Mouse (Mus musculus) intestine, embryonic 16.5 days (tissue): ENCODE data around the gene Arhgap15. TPM values are rescaled to one million over a fixed set of nuclear protein-coding genes. Genes with fewer than 3 reads are reported as not detected.

ENCODE experiments used
- ATAC-seq: fragments of 200-750 bp; cut with Nextera tagmentation; 2 replicates; pipeline ENCODE4 v1.8.0; 2017; ENCODE audit warnings: moderate TSS enrichment, moderate library complexity
- H3K27ac ChIP-seq: fragments of 300-500 bp; sonication (generic); 2 replicates; pipeline ENCODE4 v1.5.1; 2014; ENCODE audit warnings: mild to moderate bottlenecking, low read length
- H3K27me3 ChIP-seq: fragments of 300-500 bp; sonication (generic); replicated peaks from 2 replicates; pipeline ENCODE4 v1.6.1; 2014; ENCODE audit warnings: low read length, control low read depth, mixed read lengths; ENCODE audit not compliant: control insufficient read depth, insufficient read depth
- H3K36me3 ChIP-seq: fragments of 300-500 bp; sonication (generic); 2 replicates; pipeline ENCODE4 v1.6.1; 2014; ENCODE audit warnings: low read length, control low read depth; ENCODE audit not compliant: control insufficient read depth, insufficient read depth
- H3K4me1 ChIP-seq: fragments of 300-500 bp; sonication (generic); 2 replicates; pipeline ENCODE4 v1.6.1; 2014; ENCODE audit warnings: low read length, control low read depth, mixed read lengths; ENCODE audit not compliant: control insufficient read depth, insufficient read depth
- H3K4me2 ChIP-seq: fragments of 300-500 bp; sonication (generic); 2 replicates; pipeline ENCODE4 v1.6.1; 2014; ENCODE audit warnings: low read depth, low read length, control low read depth
- H3K4me3 ChIP-seq: fragments of 300-500 bp; sonication (generic); 2 replicates; pipeline ENCODE4 v1.5.1; 2014; ENCODE audit warnings: mild to moderate bottlenecking, low read length
- H3K9ac ChIP-seq: fragments of 300-500 bp; sonication (generic); 2 replicates; pipeline ENCODE4 v1.6.1; 2014; ENCODE audit warnings: low read depth, low read length
- H3K9me3 ChIP-seq: fragments of 300-500 bp; sonication (generic); 2 replicates; pipeline ENCODE4 v1.6.1; 2016; ENCODE audit warnings: low read length, control low read depth; ENCODE audit not compliant: control insufficient read depth
- WGBS: fragments of 180-500 bp; shearing (Covaris S2); extraction: QIAGEN DNeasy Blood & Tissue Kit; methylation state at CpG from one replicate; pipeline ENCODE4 v1.1.7; 2014; 5-methylcytosine and 5-hydroxymethylcytosine counted together
- polyA plus RNA-seq: library from polyadenylated mRNA; unstranded; fragments of >200 nt; fragmentation: Nextera tagmentation; extraction: Ambion mirVana; gene quantifications from 2 replicates; pipeline ENCODE4 v1.2.1, GENCODE M21; 2015

Gene Arhgap15
- polyA plus RNA-seq, 1 experiment from 2014 or later = 1.2 TPM

GRCm38 (mm10) chr2:44129533-44129932 lies 380.9 kb downstream of the Arhgap15 start:
- Histone ChIP-seq H3K4me3 (no peak overlapping the region), H3K4me1 (no peaks in the 10 kb centered on the region), H3K4me2 (no peak overlapping the region), H3K9me3 (no peaks in the 10 kb centered on the region), H3K9ac (no peak overlapping the region), H3K27me3 (no peaks in the 10 kb centered on the region), H3K36me3 (no peaks in the 10 kb centered on the region), H3K27ac (no peak overlapping the region)
- 76% methylated on average over 3 of the region's 3 CpGs for WGBS
- ATAC-seq = no peak

DNA sequence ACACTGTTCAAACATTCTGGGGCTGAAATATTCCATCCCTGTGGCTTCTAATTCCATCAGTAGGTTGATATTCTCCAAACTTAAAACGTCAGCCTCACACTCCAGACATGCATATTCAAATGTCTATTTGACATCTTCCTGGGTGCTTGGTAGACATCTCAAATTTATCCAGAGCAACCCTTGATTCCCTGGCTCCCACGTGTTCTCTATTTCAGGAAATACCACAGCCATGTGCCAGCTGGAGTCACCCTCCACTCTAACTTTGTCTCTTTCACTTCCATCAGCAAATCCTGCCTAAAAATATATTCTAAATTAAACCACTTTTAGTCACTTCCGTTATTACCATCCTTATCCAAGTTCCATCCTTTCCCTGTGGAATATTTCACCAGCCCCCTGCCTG lies 382.6 kb downstream of the Arhgap15 start:
- WGBS = 59% methylated on average over 3 of the region's 3 CpGs

GRCm38 (mm10) chr2:44134796-44135195 lies 386.2 kb downstream of the Arhgap15 start:
- no peak overlapping the region for H3K27ac ChIP-seq
- no peak overlapping the region for H3K4me3 ChIP-seq
- no peak for ATAC-seq
- 43% methylated on average over 3 of the region's 3 CpGs for WGBS
- no peak overlapping the region for H3K9ac ChIP-seq
- no peak overlapping the region for H3K4me2 ChIP-seq
- no peaks in the 10 kb centered on the region for H3K36me3 ChIP-seq
- no peaks in the 10 kb centered on the region for H3K4me1 ChIP-seq
- H3K27me3 ChIP-seq = no peaks in the 10 kb centered on the region
- H3K9me3 ChIP-seq = no peaks in the 10 kb centered on the region

More for the DNA sequence above, 382.6 kb downstream of the Arhgap15 start:
- Histone ChIP-seq H3K4me2 (no peak overlapping the region), H3K36me3 (no peaks in the 10 kb centered on the region), H3K9me3 (no peaks in the 10 kb centered on the region), H3K4me1 (no peaks in the 10 kb centered on the region), H3K9ac (no peak overlapping the region), H3K27me3 (no peaks in the 10 kb centered on the region), H3K27ac (no peak overlapping the region), H3K4me3 (no peak overlapping the region)
- no peak for ATAC-seq

- no peak for ATAC-seq
- H3K4me2 ChIP-seq = no peak overlapping the region
- WGBS = 56% methylated on average over 4 of the region's 4 CpGs
- H3K4me3 ChIP-seq = no peak overlapping the region
- no peak overlapping the region for H3K9ac ChIP-seq
- no peaks in the 10 kb centered on the region for H3K9me3 ChIP-seq
- H3K27me3 ChIP-seq = no peaks in the 10 kb centered on the region
- H3K36me3 ChIP-seq = no peaks in the 10 kb centered on the region
- H3K4me1 ChIP-seq = no peaks in the 10 kb centered on the region
- H3K27ac ChIP-seq = no peak overlapping the region
These were observed 391.8 kb downstream of the Arhgap15 start for GRCm38 (mm10) chr2:44140455-44140854.

DNA sequence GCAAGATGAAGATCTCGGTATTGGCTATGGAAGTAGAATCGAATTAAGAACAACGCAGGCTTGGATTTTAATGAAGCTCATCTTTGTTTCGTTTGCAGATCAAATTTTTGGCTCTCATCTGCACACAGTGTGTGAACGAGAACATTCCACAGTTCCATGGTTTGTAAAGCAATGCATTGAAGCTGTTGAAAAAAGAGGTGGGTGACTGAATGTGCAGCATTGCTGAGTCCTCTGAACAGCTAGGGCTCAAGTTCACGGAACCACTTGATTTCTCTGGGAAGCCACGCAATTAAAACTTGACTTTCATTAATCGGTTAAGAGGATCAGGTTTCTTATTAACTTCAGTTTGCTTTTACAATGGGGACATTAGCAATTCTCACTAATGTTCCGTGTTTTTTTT lies 393.5 kb downstream of the Arhgap15 start:
- Histone ChIP-seq H3K27ac (no peak overlapping the region), H3K9ac (no peak overlapping the region), H3K36me3 (no peaks in the 10 kb centered on the region), H3K27me3 (no peaks in the 10 kb centered on the region), H3K4me2 (no peak overlapping the region), H3K9me3 (no peaks in the 10 kb centered on the region), H3K4me1 (no peaks in the 10 kb centered on the region), H3K4me3 (no peak overlapping the region)
- no peak for ATAC-seq
- 88% methylated on average over 9 of the region's 9 CpGs for WGBS

- H3K36me3 ChIP-seq = no peaks in the 10 kb centered on the region
These were observed 394.0 kb downstream of the Arhgap15 start for GRCm38 (mm10) chr2:44142611-44143010.

DNA sequence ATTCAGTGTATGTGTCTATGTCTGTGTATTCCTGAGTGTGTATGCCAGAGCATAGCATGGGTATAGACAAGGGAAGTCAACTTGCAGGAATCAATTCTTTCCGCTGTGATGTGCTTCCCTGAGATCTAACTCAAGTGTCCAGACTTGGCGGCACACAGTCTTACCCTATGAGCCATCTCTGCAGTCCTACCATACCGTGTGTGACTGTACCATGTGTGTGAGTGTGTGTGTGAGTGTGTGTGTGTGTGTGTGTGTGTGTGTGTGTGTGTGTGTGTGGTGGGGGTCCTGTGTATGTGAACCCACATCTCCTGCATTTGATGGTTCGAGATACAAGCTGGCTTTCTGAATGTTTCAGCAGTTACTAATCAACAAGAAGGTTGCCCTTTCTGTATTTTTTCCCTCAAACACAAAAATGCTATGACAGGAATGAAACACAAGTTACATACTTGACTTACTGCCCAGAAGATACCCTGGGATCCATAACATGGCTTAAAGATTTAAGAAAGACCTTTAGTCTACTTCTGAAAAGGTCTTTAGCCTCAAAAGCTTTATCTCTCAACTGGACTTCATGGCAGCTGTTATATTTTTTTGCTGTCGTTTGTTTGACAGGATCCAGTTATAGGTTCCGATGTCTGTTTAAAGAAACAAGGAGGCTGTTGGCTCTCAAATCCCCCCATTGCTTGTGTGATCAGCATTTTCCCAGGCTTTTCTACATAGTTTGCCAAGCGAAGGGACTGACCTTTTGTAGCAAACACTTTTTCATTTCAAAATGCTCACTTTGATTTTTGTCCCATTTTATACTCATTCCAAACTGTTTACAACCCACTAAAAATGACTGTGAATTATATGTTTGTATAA lies 397.7 kb downstream of the Arhgap15 start:
- Histone ChIP-seq H3K27ac (peak overlapping the region; percentile 63), H3K27me3 (no peaks in the 10 kb centered on the region)
- peak; percentile 46; the same call in 1 of the 2 replicates for ATAC-seq

More at GRCm38 (mm10) chr2:44142611-44143010, 394.0 kb downstream of the Arhgap15 start:
- no peaks in the 10 kb centered on the region for H3K9me3 ChIP-seq
- ATAC-seq = no peak
- 88% methylated on average over 5 of the region's 5 CpGs for WGBS
- no peak overlapping the region for H3K27ac ChIP-seq
- no peaks in the 10 kb centered on the region for H3K4me1 ChIP-seq
- no peak overlapping the region for H3K9ac ChIP-seq
- H3K4me3 ChIP-seq = no peak overlapping the region
- H3K27me3 ChIP-seq = no peaks in the 10 kb centered on the region
- H3K4me2 ChIP-seq = no peak overlapping the region

DNA sequence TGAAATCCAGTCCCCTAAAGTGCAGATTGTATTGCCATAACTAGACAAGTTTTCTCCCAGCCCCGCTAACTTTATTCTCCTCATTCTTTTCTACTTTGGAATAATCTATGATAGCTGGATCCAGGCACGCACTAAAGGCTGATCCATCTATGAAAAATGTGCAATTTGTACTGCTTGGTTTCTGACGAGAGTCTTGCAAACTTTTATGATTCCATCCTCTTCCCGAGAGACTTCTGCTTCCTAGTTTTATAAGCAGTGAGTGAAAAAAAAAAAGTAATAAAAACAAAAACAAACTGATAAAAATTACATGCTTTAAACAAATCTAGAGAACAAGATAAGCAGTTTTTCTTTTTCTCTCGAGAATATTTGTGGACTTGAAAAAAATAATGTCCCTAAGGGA lies 398.9 kb downstream of the Arhgap15 start:
- no peak for ATAC-seq

More for the DNA sequence above, 397.7 kb downstream of the Arhgap15 start:
- Histone ChIP-seq H3K9me3 (no peaks in the 10 kb centered on the region), H3K4me2 (no peak overlapping the region), H3K4me3 (no peak overlapping the region), H3K36me3 (no peaks in the 10 kb centered on the region), H3K9ac (no peak overlapping the region), H3K4me1 (no peaks in the 10 kb centered on the region)
- 56% methylated on average over 7 of the region's 7 CpGs for WGBS

DNA sequence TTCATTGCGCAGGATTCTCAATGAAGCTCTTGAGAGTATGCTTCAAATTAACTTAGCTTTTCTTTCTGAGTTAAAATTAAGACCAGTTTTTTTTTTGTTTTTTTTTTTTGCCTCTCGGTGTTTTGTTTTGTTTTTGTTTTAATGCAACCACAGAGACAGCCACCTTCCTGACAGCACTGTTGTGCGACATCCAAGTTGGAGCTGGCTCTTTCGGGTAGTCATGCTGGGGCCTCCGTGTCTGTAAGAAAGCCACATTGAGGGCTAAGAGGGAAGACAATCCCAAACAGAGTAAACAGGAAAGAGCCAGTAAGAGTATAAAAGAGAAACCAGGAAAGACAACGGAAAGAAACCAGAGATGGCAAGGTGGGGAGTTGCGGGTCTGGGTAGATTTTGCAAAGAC lies 399.3 kb downstream of the Arhgap15 start:
- WGBS = 45% methylated on average over 7 of the region's 7 CpGs
- no peak for ATAC-seq
- no peaks in the 10 kb centered on the region for H3K27me3 ChIP-seq
- H3K9me3 ChIP-seq = no peaks in the 10 kb centered on the region
- H3K4me2 ChIP-seq = no peak overlapping the region
- H3K9ac ChIP-seq = no peak overlapping the region
- no peak overlapping the region for H3K4me3 ChIP-seq
- H3K4me1 ChIP-seq = no peaks in the 10 kb centered on the region
- H3K27ac ChIP-seq = peak overlapping the region; percentile 78
- no peaks in the 10 kb centered on the region for H3K36me3 ChIP-seq

More for the DNA sequence above, 398.9 kb downstream of the Arhgap15 start:
- Histone ChIP-seq H3K36me3 (no peaks in the 10 kb centered on the region), H3K4me2 (no peak overlapping the region), H3K27me3 (no peaks in the 10 kb centered on the region), H3K9me3 (no peaks in the 10 kb centered on the region), H3K4me3 (no peak overlapping the region), H3K27ac (peak overlapping the region; percentile 16; the same call in 1 of the 2 replicates), H3K9ac (no peak overlapping the region), H3K4me1 (no peaks in the 10 kb centered on the region)
- 47% methylated on average over 5 of the region's 5 CpGs for WGBS
